Mouse (Mus musculus): ENCODE results near the gene Cdhr4.

DNA sequence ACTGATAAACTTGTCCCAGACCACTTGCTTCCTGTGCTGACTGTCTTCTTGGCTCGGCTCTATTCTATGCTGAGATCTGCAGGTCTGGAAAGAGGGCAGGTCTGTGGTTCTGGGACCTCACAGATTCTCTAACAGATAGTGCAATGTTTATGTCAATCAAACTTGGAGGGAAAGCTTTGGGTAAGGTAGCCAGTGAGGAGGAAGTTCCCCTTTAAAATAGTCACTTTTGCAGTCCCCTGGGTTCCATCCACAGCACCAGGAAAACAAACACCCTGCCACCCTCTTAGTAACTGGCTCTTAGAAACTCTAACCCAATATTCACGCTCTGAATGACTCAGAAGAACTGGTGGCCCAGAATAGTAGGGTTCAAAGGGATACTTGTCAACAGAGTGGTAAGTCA, 2.2 kb downstream of the Cdhr4 start:
- no peak for TF ChIP-seq CTCF (IDR thresholded peaks at IDR 0.05; ENCODE audit: borderline replicate concordance, insufficient read depth, low read length)
- TF ChIP-seq POLR2A (IDR thresholded peaks at IDR 0.05; ENCODE audit: low read depth, low read length): no peak

Data from embryonic fibroblast, embryonic 13.5 days (primary cell).